Mouse (Mus musculus) Patski (cell line): ENCODE measurements around the gene Kdm4b. TPM values are rescaled to one million over a fixed set of nuclear protein-coding genes. Genes with fewer than 3 reads are reported as not detected.

ENCODE experiments used
- ATAC-seq: fragments of 100-300 bp; one replicate; pipeline ENCODE4 v1.8.0; 2021
- CTCF ChIA-PET: fragments of 350-600 bp; sonication (Branson Sonifier 250); formaldehyde crosslinking; loops from one replicate; lab custom pipeline; 2022; ENCODE audit warnings: inconsistent platforms; lab: Charles Lee
- POLR2A ChIA-PET: fragments of 350-600 bp; sonication (Branson Sonifier 250); formaldehyde crosslinking; loops from one replicate; lab custom pipeline; 2022; ENCODE audit warnings: antibody characterized with exemption, inconsistent platforms; lab: Charles Lee
- DNase-seq: peaks from one replicate; pipeline ENCODE4 v3.0.0-alpha.2; 2011; ENCODE audit warnings: low read depth, low spot score
- H3K27me3 ChIP-seq: fragments of 371-371 bp; one replicate; pipeline ENCODE4 v1.5.1; 2021
- CTCF ChIP-seq: fragments of 100-300 bp; IDR thresholded peaks from one replicate; pipeline ENCODE4 v1.5.1; 2021
- in situ Hi-C: fragments of 300-500 bp; cut with MboI; formaldehyde crosslinking; loops from 3 replicates; pipeline ENCODE4 v1.11.1; 2018; ENCODE audit warnings: low pct_unique_long_range_greater_than_20kb, mixed read lengths
- polyA plus RNA-seq: library from polyadenylated mRNA; unstranded; gene quantifications from one replicate; pipeline ENCODE4 v1.2.3, GENCODE M21; 2021

Kdm4b gene
- polyA plus RNA-seq, 1 experiment from 2014 or later, result 29.1 TPM

DNA sequence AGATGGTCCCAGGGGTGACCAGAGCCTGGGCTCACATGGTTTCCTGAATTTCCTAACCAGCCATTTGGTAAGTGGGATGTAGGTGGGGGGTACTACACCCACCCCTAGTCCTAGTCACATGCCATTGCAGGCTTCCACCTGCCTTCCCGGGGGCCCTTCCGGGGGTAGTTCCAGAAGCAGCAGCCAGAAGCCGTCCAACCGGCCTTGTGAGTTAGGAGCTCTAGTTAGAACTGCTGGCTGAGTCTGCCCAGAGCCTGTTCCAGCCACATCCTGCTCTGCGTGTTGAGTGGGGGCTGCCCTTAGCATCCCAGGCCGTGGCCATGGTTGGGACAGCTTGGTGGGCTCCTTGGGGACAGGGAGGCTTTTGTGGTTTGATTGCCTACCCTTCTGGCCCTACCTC, 17.8 kb upstream of the Kdm4b start:
- no peaks in the 10 kb centered on the region for H3K27me3 ChIP-seq
- ATAC-seq (no peak), DNase-seq (no peak)
- in situ Hi-C loops, result no loop called here
- POLR2A ChIA-PET, result interaction anchor here (0.7 to 0.9 kb wide), 2 partner anchors 18 to 280 kb away, joined by 3 read pairs; partner anchors contain the start of gene Kdm4b
- CTCF ChIA-PET, result interaction anchor here (1.5 to 1.8 kb wide), 2 partner anchors 17 to 26 kb away, joined by 5 to 8 read pairs; no protein-coding TSS in a partner anchor
- no peak for TF ChIP-seq CTCF

DNA sequence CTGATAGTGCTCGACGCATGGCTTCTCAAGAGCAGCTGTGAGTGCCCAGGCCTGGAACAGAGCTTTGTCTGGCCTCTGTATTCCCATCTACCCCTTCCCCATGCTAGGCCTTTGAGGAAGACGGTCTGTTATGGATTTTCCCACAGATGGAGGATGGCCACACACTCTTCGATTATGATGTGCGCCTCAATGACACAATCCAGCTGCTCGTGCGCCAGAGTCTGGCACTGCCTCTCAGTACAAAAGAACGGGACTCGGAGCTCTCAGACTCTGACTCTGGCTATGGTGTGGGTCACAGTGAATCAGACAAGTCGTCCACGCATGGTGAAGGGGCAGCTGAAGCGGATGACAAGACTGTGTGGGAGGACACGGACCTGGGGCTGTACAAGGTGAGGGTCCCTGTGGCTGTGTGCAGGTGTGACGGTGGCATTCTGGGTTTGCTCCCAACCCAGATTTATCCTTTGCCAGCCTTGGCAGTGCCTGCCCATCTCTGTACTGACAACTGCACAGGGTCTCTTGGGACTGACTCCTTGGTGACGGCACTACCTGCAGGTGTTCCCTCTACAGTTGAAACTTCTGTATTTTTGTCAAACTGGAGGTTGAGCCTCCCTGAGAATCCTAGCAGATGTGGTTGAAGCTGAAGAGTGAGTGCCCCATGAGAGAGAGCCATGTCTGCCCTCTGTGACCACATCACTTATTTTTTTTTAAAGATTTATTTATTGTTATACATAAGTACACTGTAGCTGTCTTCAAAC, 16.5 kb upstream of the Kdm4b start:
- TF ChIP-seq CTCF, result no peak
- in situ Hi-C loops, result no loop called here
- DNase-seq (no peak), ATAC-seq (no peak)
- ChIA-PET CTCF (no interaction called here), POLR2A (no interaction called here)
- H3K27me3 ChIP-seq, result no peaks in the 10 kb centered on the region

DNA sequence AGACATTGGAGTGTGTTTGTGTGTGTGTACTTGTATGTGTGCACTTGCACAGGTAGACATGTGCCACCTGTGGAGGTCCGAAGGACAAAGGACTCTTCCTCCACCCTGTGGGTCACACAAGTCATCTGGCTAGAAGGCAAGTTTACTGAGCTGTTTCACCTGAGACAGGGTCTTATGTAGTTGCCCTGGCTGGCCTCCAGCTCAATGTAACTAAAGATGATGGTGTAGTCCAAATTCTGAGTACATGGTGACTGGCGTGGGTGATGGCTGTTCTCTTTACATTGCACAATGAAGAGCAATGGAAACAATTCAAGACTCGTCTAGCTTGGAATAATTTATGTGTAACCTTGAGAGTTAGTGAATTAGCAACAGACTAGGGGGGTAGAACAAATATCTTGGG, 1.4 kb upstream of the Kdm4b start:
- in situ Hi-C loops, result no loop called here
- ChIA-PET CTCF (interaction anchor here (0.9 to 1.5 kb wide), 4 partner anchors 26 to 246 kb away, joined by 3 read pairs; no protein-coding TSS in a partner anchor), POLR2A (interaction anchor here (0.5 to 1.1 kb wide), 2 partner anchors 34 to 61 kb away, joined by 3 to 4 read pairs; no protein-coding TSS in a partner anchor)
- no peak for TF ChIP-seq CTCF
- ATAC-seq, result no peak
- H3K27me3 ChIP-seq, result no peaks in the 10 kb centered on the region
- DNase-seq, result no peak

DNA sequence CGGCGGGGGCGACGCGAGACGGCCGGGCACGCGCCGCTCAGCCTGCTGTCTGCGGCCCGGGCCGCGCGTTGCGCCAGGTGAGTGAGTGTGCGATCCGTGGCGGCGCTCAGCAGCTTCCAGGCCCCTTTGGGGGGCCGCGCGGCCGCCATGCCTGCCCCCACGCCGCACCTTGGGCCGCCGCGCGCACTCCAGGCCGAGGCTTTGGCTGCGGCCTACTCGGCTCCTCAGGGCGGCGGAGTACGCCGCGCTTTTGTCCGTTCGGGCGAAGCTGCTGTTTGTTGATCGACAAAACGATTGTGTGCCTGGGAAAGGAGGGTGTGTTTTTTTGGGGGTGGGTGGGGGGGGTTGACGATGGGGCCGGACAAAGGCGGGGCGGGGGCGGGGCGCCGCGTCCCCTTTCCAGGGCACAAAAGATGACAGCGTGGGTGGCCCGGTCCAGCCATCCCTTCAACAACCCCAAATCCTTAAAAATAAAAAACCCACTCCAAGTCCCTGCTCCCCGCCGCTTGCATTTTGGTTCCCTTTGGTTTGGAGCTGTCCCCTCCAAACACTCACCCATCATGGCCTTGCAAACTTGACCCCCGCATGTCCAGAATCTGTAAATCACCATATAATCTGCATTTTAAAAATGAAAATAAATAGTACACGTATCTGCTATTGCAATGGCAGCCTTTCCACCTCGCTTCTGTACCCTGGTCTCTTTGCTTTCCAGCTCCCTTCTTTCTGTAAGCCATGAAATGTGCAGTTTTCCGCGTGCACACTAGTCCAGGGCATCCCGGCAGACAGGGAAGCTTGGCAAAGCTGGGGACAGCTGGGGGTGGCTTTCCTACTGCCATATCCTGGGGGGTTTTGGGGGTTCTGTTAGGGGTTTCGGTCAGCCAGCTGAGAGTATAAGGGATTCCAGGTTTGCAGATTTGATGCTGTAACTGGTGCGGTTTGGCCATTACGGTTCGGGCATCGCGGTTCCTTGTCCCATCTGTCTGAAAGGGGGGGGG, 588 bp downstream of the Kdm4b start:
- ChIA-PET CTCF (interaction anchor here (0.9 to 1.3 kb wide), 3 partner anchors 13 to 226 kb away, joined by 3 read pairs; no protein-coding TSS in a partner anchor), POLR2A (interaction anchor here (0.6 to 2.1 kb wide), 4 partner anchors 8 to 141 kb away, joined by 3 to 7 read pairs (median 4); no protein-coding TSS in a partner anchor)
- DNase-seq (no peak), ATAC-seq (peak; percentile 3)
- H3K27me3 ChIP-seq, result no peaks in the 10 kb centered on the region
- no peak for TF ChIP-seq CTCF
- in situ Hi-C loops, result no loop called here

DNA sequence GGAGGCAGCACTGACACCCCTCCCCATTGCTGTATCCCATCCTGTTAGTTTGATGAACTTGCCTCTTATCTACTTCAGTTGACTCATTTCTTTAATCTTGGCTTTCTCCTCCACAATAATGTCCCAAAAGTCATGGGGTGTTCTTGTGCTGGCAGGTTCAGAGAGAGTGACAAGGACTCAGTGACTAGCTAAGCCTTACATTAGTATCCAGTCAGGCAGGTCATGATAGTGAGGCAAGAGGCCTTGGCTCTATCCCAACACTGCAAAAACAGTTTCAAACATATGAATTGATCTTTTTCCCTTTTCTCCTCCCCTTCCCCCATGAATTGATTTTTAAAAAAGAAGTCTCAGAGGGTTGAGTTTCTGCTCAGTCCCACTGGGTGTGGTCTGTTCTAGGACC, 3.4 kb downstream of the Kdm4b start:
- ChIA-PET POLR2A (no interaction called here), CTCF (interaction anchor here (1.1 to 2.4 kb wide), 3 partner anchors 10 to 38 kb away, joined by 4 to 11 read pairs (median 6); no protein-coding TSS in a partner anchor)
- in situ Hi-C loops, result no loop called here
- DNase-seq (no peak), ATAC-seq (no peak)
- no peak for TF ChIP-seq CTCF
- no peaks in the 10 kb centered on the region for H3K27me3 ChIP-seq

DNA sequence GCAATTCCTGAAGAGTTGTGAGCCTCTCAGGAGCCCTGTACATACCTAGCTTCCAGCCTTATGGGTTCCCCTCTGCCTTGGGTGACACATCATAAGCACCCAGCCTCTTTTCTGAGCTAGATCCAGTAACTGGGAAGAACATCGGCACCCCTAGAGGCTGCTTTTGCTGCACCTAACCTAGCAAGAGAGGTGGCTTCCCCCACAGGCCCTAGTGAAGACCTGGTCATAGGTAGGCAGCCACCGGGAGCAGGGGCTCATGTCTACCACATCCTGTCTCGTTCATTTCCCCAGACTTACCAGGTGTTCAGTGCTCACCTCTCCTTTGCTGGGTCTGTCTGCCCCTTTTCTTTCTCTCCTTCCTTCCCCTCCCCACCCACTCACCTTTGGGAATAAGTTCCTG, 4.5 kb downstream of the Kdm4b start:
- in situ Hi-C loops, result no loop called here
- ChIA-PET POLR2A (no interaction called here), CTCF (interaction anchor here (1.1 to 2.4 kb wide), 6 partner anchors 9 to 39 kb away, joined by 3 to 11 read pairs (median 5); no protein-coding TSS in a partner anchor)
- ATAC-seq (no peak), DNase-seq (no peak)
- no peak for TF ChIP-seq CTCF
- H3K27me3 ChIP-seq, result no peaks in the 10 kb centered on the region

DNA sequence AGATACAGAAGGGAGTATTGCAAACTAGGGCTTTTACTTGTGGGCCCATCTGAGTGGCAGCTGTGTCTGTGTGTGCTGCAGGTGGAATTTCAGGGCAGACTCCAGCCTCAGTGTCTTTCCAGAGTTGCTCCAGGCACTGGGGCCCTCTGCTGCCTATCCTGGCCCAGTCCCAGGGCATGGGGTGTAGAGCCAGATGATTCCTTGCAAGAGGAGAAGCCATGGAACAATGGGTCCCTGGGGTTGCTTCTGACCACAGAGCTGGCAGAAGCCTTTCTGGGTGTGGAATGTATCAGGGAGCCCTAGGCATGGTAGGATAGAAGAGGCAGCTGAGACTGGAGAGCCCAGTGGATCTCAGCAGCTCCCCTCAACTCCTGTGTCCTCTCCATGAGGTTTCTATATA, 5.4 kb downstream of the Kdm4b start:
- no peak for TF ChIP-seq CTCF
- in situ Hi-C loops, result no loop called here
- ChIA-PET POLR2A (no interaction called here), CTCF (interaction anchor here (0.9 to 2.4 kb wide), 7 partner anchors 8 to 39 kb away, joined by 3 to 11 read pairs (median 4); no protein-coding TSS in a partner anchor)
- DNase-seq (no peak), ATAC-seq (peak; percentile 50)
- no peaks in the 10 kb centered on the region for H3K27me3 ChIP-seq

DNA sequence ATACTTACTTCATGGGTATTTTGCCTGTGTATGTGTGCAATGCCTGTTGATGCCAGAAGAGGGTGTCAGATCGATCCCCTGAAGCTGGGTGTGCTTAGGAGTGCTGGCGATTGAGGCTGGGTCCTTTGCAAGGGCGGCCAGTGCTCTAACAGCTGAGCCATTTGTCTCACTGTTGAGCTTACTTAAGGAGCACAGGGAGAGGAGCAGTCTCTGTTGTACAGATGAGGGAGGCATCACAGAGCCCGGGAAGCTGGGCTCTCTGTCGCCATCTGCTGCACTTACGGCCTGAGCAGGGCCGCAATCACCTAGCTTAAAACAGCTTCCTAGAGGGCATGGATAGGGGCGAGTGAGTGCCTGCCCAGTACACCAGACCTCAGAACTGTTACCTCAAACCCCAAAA, 7.1 kb downstream of the Kdm4b start:
- DNase-seq (no peak), ATAC-seq (no peak)
- ChIA-PET CTCF (interaction anchor here (0.6 to 4.5 kb wide), 6 partner anchors 10 to 42 kb away, joined by 3 to 30 read pairs (median 6); no protein-coding TSS in a partner anchor), POLR2A (interaction anchor here (0.8 kb wide), 1 partner anchor 18 kb away, joined by 3 read pairs; no protein-coding TSS in a partner anchor)
- in situ Hi-C loops, result no loop called here
- TF ChIP-seq CTCF, result no peak
- no peaks in the 10 kb centered on the region for H3K27me3 ChIP-seq

DNA sequence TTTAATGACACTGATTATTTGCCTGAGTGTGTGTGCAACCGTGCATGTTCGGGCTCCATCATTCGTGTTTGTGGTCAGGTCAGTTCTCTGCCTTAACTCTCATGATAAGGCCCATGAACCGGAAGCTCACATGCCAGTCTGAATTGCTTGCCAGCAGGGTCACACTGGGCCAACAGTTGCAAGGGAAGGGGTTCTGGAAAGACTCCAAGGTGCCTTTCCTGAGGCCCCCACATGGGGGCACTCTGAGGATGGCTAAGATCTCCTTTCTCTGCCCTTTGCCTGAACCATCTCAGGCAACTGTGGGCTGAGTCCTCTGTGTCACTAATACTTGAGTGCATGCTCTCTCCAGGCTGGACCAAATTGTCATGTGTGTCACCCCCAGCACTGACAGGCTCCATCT, 11.3 kb downstream of the Kdm4b start:
- in situ Hi-C loops, result no loop called here
- DNase-seq (no peak), ATAC-seq (no peak)
- H3K27me3 ChIP-seq, result no peaks in the 10 kb centered on the region
- ChIA-PET CTCF (interaction anchor here (1.1 kb wide), 1 partner anchor 46 kb away, joined by 3 read pairs; no protein-coding TSS in a partner anchor), POLR2A (interaction anchor here (0.7 kb wide), 1 partner anchor 131 kb away, joined by 4 read pairs; no protein-coding TSS in a partner anchor)
- TF ChIP-seq CTCF, result peak; percentile 79

DNA sequence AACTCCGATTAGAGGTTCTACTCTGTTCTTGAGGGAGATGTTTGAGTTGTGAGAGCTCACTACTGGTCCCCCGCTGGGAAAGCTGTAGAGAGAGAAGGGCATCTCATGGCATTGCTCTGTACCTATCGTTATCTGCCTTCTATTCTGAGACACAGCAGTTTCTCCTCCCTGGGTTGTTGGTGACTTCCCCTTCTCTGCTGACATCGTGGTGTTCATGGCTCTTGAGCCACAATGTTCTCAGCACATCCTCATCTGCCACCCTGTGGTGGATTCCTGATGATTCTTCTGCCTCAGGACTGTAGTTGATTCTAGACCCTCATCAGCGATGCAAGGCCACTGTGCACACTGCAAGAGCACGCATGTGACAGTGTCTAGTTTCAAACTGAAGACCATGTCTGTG, 11.9 kb downstream of the Kdm4b start:
- TF ChIP-seq CTCF, result no peak
- CTCF ChIA-PET, result interaction anchor here (1.1 to 4.2 kb wide), 3 partner anchors 9 to 47 kb away, joined by 3 to 14 read pairs (median 3); no protein-coding TSS in a partner anchor
- no peak for DNase-seq
- in situ Hi-C loops, result no loop called here
- POLR2A ChIA-PET, result no interaction called here
- ATAC-seq, result no peak
- no peaks in the 10 kb centered on the region for H3K27me3 ChIP-seq
